Mouse (Mus musculus): ENCODE measurements at regions not wholly inside any gene's neighbourhood (a gene's known extent, or its start where the extent isn't known, plus 50 kb on each side); places are given as distances from the start of the nearest gene placed in this dataset.
"Not testable (repeated sequence)": the region's sequence is repeated elsewhere in the genome, so short reads cannot be mapped to it uniquely, and the experiment has no call there.

DNA sequence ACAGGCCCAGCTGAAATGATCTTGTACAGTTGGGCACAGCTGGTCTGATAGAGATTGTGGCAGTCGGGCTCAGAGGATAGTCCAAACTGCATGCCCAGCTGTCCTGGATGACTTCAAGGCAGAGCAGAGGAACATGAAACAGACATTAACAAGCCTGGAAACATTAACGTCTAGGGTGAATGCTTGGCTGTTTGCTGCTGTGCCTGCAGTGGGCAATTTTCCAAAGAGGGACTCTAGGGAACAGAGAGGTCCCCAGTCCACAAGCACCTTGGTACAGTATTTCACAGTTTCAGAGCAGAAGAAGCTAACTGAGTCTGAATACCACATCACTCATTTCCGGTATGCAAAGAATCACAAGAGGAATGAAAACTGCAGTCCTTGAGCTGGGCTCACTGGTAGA lies 135.2 kb upstream of the Ubl3 start:
- Histone ChIP-seq H3K4me2 (replicated peaks; ENCODE audit: low read depth, low read length, severe bottlenecking) (no peak overlapping the region), H3K36me3 (ENCODE audit: control insufficient read depth, insufficient read depth, low read length) (no peaks in the 10 kb centered on the region), H3K4me1 (ENCODE audit: control insufficient read depth, insufficient read depth, low read length) (peaks cover 26% of the 10 kb centered on the region), H3K27me3 (ENCODE audit: control insufficient read depth, insufficient read depth, low read length) (no peaks in the 10 kb centered on the region), H3K27ac (replicated peaks; ENCODE audit: low read depth, low read length) (no peak overlapping the region), H3K4me3 (replicated peaks; ENCODE audit: low read length) (no peak overlapping the region), H3K9me3 (ENCODE audit: control insufficient read depth, low read length) (no peaks in the 10 kb centered on the region), H3K9ac (ENCODE audit: low read depth, low read length, severe bottlenecking) (no peak overlapping the region)
- DNase-seq (ENCODE audit: low spot score) = no peak
- TF ChIP-seq POLR2A (IDR thresholded peaks at IDR 0.05; ENCODE audit: borderline replicate concordance, extremely low read depth, insufficient read depth, insufficient read length) = no peak
- 47% methylated on average over 3 of the region's 3 CpGs for WGBS
- ATAC-seq (ENCODE audit: low FRiP score, low read depth) = no peak

DNA sequence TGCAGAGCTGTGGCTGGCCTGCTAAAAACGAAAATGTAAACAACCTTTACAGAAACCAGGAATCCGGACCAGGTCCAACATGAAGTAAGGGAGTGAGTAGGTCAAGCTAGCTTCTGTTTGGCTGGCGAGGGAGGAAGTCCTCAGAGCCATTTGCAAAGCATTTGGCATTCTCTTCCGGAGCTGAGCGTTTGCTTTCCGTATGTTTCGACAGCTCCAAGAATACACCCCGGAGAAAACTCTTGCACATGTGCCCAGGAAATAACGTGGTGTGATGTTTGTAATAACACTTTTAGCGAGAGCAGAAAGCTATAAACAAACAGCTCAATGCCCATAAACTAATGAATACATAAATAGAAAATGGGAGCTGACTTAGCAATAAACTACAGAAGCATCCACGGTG lies 131.6 kb upstream of the Ubl3 start:
- DNase-seq (ENCODE audit: low spot score) (no peak), ATAC-seq (ENCODE audit: low FRiP score, low read depth) (no peak)
- Histone ChIP-seq H3K4me1 (ENCODE audit: control insufficient read depth, insufficient read depth, low read length) (peaks cover 15% of the 10 kb centered on the region), H3K27ac (replicated peaks; ENCODE audit: low read depth, low read length) (no peak overlapping the region), H3K9me3 (ENCODE audit: control insufficient read depth, low read length) (no peaks in the 10 kb centered on the region), H3K4me3 (replicated peaks; ENCODE audit: low read length) (no peak overlapping the region), H3K9ac (ENCODE audit: low read depth, low read length, severe bottlenecking) (no peak overlapping the region), H3K27me3 (ENCODE audit: control insufficient read depth, insufficient read depth, low read length) (no peaks in the 10 kb centered on the region), H3K4me2 (replicated peaks; ENCODE audit: low read depth, low read length, severe bottlenecking) (no peak overlapping the region), H3K36me3 (ENCODE audit: control insufficient read depth, insufficient read depth, low read length) (no peaks in the 10 kb centered on the region)
- WGBS = 44% methylated on average over 11 of the region's 11 CpGs
- no peak for TF ChIP-seq POLR2A (IDR thresholded peaks at IDR 0.05; ENCODE audit: borderline replicate concordance, extremely low read depth, insufficient read depth, insufficient read length)

DNA sequence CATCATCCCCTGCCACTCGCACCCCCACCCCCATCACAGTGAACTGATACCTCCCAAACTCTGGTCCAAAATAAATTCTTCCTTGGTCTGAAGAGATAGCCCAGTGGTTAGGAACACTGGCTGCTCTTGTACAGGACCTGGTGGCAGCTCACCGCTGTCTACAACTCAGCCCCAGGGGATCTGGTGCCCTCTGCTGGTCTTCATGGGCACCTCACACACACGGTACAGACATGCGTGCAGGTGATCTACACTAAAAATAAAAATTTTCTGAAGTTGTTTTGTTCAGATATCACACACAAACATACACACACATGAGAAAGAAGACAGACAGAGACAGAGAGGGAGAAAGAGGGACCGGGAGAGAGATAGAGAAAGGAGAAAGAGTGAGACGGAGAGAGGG lies 130.0 kb upstream of the Ubl3 start:
- H3K4me1 ChIP-seq (ENCODE audit: control insufficient read depth, insufficient read depth, low read length) = 0 out of 2 replicates have a peak, but pooled peaks cover under 1% of the 10 kb centered on the region
- H3K9ac ChIP-seq (ENCODE audit: low read depth, low read length, severe bottlenecking) = no peak overlapping the region
- TF ChIP-seq POLR2A (IDR thresholded peaks at IDR 0.05; ENCODE audit: borderline replicate concordance, extremely low read depth, insufficient read depth, insufficient read length) = no peak
- H3K36me3 ChIP-seq (ENCODE audit: control insufficient read depth, insufficient read depth, low read length) = no peaks in the 10 kb centered on the region
- ATAC-seq (ENCODE audit: low FRiP score, low read depth) = no peak
- no peak for DNase-seq (ENCODE audit: low spot score)
- H3K4me3 ChIP-seq (replicated peaks; ENCODE audit: low read length) = no peak overlapping the region
- H3K27ac ChIP-seq (replicated peaks; ENCODE audit: low read depth, low read length) = no peak overlapping the region
- no peaks in the 10 kb centered on the region for H3K9me3 ChIP-seq (ENCODE audit: control insufficient read depth, low read length)
- no peak overlapping the region for H3K4me2 ChIP-seq (replicated peaks; ENCODE audit: low read depth, low read length, severe bottlenecking)
- no peaks in the 10 kb centered on the region for H3K27me3 ChIP-seq (ENCODE audit: control insufficient read depth, insufficient read depth, low read length)
- WGBS = 95% methylated on average over 6 of the region's 6 CpGs

DNA sequence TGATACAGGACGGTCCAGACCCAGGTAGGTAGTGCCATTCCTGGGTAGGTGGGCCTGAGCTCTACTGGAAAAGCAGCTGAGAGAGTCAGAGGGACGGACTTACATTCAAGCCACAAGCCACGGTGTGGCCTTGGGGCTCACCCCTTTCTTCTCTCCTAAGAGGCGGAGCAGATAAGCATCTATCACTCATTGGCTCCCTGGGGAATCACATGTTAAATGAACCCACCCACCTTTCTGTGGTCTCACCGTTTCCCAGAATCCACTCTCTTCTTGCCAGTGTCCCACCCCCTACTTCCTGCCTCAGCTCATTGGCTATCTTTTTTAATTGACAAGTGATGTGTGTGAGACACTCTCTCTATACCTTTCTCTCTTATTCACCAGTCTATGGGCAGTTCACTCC lies 127.8 kb upstream of the Ubl3 start:
- Histone ChIP-seq H3K27ac (replicated peaks; ENCODE audit: low read depth, low read length) (no peak overlapping the region), H3K9me3 (ENCODE audit: control insufficient read depth, low read length) (no peaks in the 10 kb centered on the region), H3K4me3 (replicated peaks; ENCODE audit: low read length) (no peak overlapping the region), H3K36me3 (ENCODE audit: control insufficient read depth, insufficient read depth, low read length) (no peaks in the 10 kb centered on the region), H3K4me1 (ENCODE audit: control insufficient read depth, insufficient read depth, low read length) (no peaks in the 10 kb centered on the region), H3K9ac (ENCODE audit: low read depth, low read length, severe bottlenecking) (no peak overlapping the region), H3K4me2 (replicated peaks; ENCODE audit: low read depth, low read length, severe bottlenecking) (no peak overlapping the region), H3K27me3 (ENCODE audit: control insufficient read depth, insufficient read depth, low read length) (no peaks in the 10 kb centered on the region)
- no peak for TF ChIP-seq POLR2A (IDR thresholded peaks at IDR 0.05; ENCODE audit: borderline replicate concordance, extremely low read depth, insufficient read depth, insufficient read length)
- WGBS = 83% methylated on average over 5 of the region's 5 CpGs
- no peak for DNase-seq (ENCODE audit: low spot score)
- no peak for ATAC-seq (ENCODE audit: low FRiP score, low read depth)

DNA sequence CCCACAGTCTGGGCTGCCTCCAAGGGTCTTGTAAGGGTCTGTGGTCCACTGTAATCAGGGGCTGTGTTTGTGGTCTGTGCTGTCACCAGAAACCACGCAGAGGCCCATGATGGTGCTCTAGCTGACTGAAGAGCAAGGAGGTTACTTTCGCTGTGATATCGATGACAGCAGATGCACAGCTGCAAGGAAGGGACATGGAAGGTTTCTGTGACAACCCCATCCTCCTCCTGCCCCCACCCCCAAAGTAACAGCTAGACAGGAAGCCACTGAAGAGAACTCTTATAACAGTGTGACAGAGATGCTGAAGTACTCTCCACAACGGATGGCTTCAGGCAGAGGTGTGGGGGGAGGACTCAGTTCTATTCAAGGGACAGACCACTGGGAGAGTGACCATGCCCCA lies 127.0 kb upstream of the Ubl3 start:
- Histone ChIP-seq H3K4me1 (ENCODE audit: control insufficient read depth, insufficient read depth, low read length) (no peaks in the 10 kb centered on the region), H3K36me3 (ENCODE audit: control insufficient read depth, insufficient read depth, low read length) (no peaks in the 10 kb centered on the region), H3K9ac (ENCODE audit: low read depth, low read length, severe bottlenecking) (no peak overlapping the region), H3K27me3 (ENCODE audit: control insufficient read depth, insufficient read depth, low read length) (no peaks in the 10 kb centered on the region), H3K4me3 (replicated peaks; ENCODE audit: low read length) (no peak overlapping the region), H3K4me2 (replicated peaks; ENCODE audit: low read depth, low read length, severe bottlenecking) (no peak overlapping the region), H3K27ac (replicated peaks; ENCODE audit: low read depth, low read length) (no peak overlapping the region), H3K9me3 (ENCODE audit: control insufficient read depth, low read length) (no peaks in the 10 kb centered on the region)
- ATAC-seq (ENCODE audit: low FRiP score, low read depth) (no peak), DNase-seq (ENCODE audit: low spot score) (no peak)
- WGBS = 98% methylated on average over 4 of the region's 4 CpGs
- no peak for TF ChIP-seq POLR2A (IDR thresholded peaks at IDR 0.05; ENCODE audit: borderline replicate concordance, extremely low read depth, insufficient read depth, insufficient read length)

DNA sequence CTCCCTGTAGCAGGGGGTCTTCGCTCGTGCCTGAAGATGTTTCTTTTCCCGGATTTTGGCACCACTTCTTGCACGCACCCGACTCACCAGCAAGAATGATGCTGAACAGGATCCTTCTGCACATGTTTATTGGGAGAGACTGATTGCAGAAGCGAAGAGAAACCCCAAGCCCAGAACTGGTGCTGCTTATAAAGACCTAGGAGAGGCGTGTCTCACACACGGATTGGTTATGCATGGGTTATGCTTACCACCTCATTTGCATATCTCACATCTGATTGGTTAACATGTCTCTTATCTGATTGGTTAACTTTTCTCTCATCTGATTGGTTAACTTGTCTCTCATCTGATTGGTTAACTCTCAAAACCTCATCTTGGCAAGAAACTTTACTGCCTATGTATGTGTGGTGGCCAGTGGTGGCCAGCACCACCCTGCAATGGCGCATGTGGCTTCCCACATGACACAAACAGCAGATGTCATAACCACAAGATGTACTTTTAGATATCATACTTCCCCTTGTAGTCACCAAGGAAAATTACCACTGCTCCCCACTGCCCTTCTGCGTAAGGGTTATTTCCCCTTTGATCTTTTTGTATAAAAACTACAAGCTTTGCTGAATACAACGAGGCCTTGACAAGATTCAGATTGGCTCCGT lies 125.8 kb upstream of the Ubl3 start:
- H3K4me3 ChIP-seq (replicated peaks; ENCODE audit: low read length) = not testable (repeated sequence)

More for the DNA sequence above, 125.8 kb upstream of the Ubl3 start:
- WGBS = 94% methylated on average over 12 of the region's 12 CpGs
- H3K4me1 ChIP-seq (ENCODE audit: control insufficient read depth, insufficient read depth, low read length); H3K27me3 ChIP-seq (ENCODE audit: control insufficient read depth, insufficient read depth, low read length); H3K9me3 ChIP-seq (ENCODE audit: control insufficient read depth, low read length); ATAC-seq (ENCODE audit: low FRiP score, low read depth); H3K9ac ChIP-seq (ENCODE audit: low read depth, low read length, severe bottlenecking); H3K4me2 ChIP-seq (replicated peaks; ENCODE audit: low read depth, low read length, severe bottlenecking); DNase-seq (ENCODE audit: low spot score); H3K36me3 ChIP-seq (ENCODE audit: control insufficient read depth, insufficient read depth, low read length); H3K27ac ChIP-seq (replicated peaks; ENCODE audit: low read depth, low read length): not testable (repeated sequence)
